Comparison of ENCODE assay signal across 16 mouse cellular contexts in genomic region chr13:38324452-38324851, GRCm38 (mm10). TPM values are rescaled to one million over a fixed set of nuclear protein-coding genes. Genes with fewer than 3 reads are reported as not detected.
DNase-seq lines count a peak whose midpoint lies in the region; ATAC-seq and TF ChIP-seq lines count a peak whose summit lies in the region.
"Had no signal": no experiment of that assay in that cellular context is flagged by ENCODE, and none has a peak within 500 bp of the region (broad histone marks: within the 10 kb centered on the region; RNA-seq: fewer than 3 reads in every experiment).

No protein-coding gene starts in this region.

- no peaks in the 10 kb centered on the region for H3K9me3 ChIP-seq in heart, embryonic 10.5 days
- no peaks in the 10 kb centered on the region for H3K9me3 ChIP-seq in lung, embryonic 14.5 days (ENCODE audit: low read depth, low read length)
- H3K9me3 ChIP-seq in forebrain, embryonic 16.5 days (ENCODE audit: control insufficient read depth, low read length), result no peaks in the 10 kb centered on the region
- H3K9me3 ChIP-seq in heart, embryonic 16.5 days (replicated peaks; ENCODE audit: control insufficient read depth, low read length), result no peaks in the 10 kb centered on the region
- H3K9me3 ChIP-seq: embryonic facial prominence, embryonic 13.5 days; G1E; limb, embryonic 15.5 days; neural tube, embryonic 15.5 days had no signal

- 22% methylated on average over 10 of the region's 10 CpGs for WGBS in heart, embryonic 10.5 days
- WGBS in lung, embryonic 14.5 days, result 21% methylated on average over 10 of the region's 10 CpGs
- 34% methylated on average over 10 of the region's 10 CpGs for WGBS in forebrain, embryonic 16.5 days
- 10% methylated on average over 10 of the region's 10 CpGs for WGBS in heart, embryonic 16.5 days

- H3K27ac ChIP-seq in heart, embryonic 10.5 days, result peak overlapping the region; percentile 56
- H3K27ac ChIP-seq in lung, embryonic 14.5 days (ENCODE audit: low read depth), result no peak overlapping the region
- H3K27ac ChIP-seq in forebrain, embryonic 16.5 days (ENCODE audit: low read length), result 0 out of 2 replicates have a peak overlapping the region, but pooled peaks have one; percentile 21
- no peak overlapping the region for H3K27ac ChIP-seq in heart, embryonic 16.5 days (ENCODE audit: low read length)
- H3K27ac ChIP-seq: embryonic facial prominence, embryonic 13.5 days; limb, embryonic 15.5 days; macrophage; neural tube, embryonic 15.5 days had no signal

- peak overlapping the region; percentile 29; the same call in 1 of the 2 replicates for H3K4me3 ChIP-seq in heart, embryonic 10.5 days
- H3K4me3 ChIP-seq in lung, embryonic 14.5 days (ENCODE audit: low read depth, low read length), result no peak overlapping the region
- no peak overlapping the region for H3K4me3 ChIP-seq in forebrain, embryonic 16.5 days (replicated peaks; ENCODE audit: low read length)
- H3K4me3 ChIP-seq in heart, embryonic 16.5 days (ENCODE audit: low read length), result peak overlapping the region; percentile 9
- H3K4me3 ChIP-seq: embryonic facial prominence, embryonic 13.5 days; limb, embryonic 15.5 days; neural tube, embryonic 15.5 days had no signal

- ATAC-seq in lung, embryonic 14.5 days (ENCODE audit: insufficient read depth), result peak; percentile 73; the same call in 1 of the 2 replicates
- ATAC-seq in forebrain, embryonic 16.5 days, result peak; percentile 89
- ATAC-seq in heart, embryonic 16.5 days (replicated peaks; ENCODE audit: extremely low read depth, insufficient read depth, low FRiP score), result peak; percentile 75

- no peaks in the 10 kb centered on the region for H3K36me3 ChIP-seq in heart, embryonic 10.5 days
- H3K36me3 ChIP-seq in lung, embryonic 14.5 days (ENCODE audit: insufficient read depth), result no peaks in the 10 kb centered on the region
- H3K36me3 ChIP-seq in forebrain, embryonic 16.5 days (ENCODE audit: control insufficient read depth, insufficient read depth), result no peaks in the 10 kb centered on the region
- no peaks in the 10 kb centered on the region for H3K36me3 ChIP-seq in heart, embryonic 16.5 days (ENCODE audit: control insufficient read depth, insufficient read depth)
- H3K36me3 ChIP-seq: embryonic facial prominence, embryonic 13.5 days; G1E; limb, embryonic 15.5 days; neural tube, embryonic 15.5 days had no signal

- no peak for TF ChIP-seq CTCF in lung, embryonic 14.5 days (IDR thresholded peaks at IDR 0.05; ENCODE audit: low read depth)

- peaks cover 16% of the 10 kb centered on the region for H3K4me1 ChIP-seq in heart, embryonic 10.5 days
- no peaks in the 10 kb centered on the region for H3K4me1 ChIP-seq in lung, embryonic 14.5 days (ENCODE audit: insufficient read depth)
- peaks cover 6% of the 10 kb centered on the region; the same call in 1 of the 2 replicates for H3K4me1 ChIP-seq in forebrain, embryonic 16.5 days (replicated peaks; ENCODE audit: control insufficient read depth, insufficient read depth, low read length)
- peaks cover 4% of the 10 kb centered on the region for H3K4me1 ChIP-seq in heart, embryonic 16.5 days (ENCODE audit: control insufficient read depth, insufficient read depth, low read length)
- H3K4me1 ChIP-seq: neural tube, embryonic 15.5 days had no signal

- H3K27me3 ChIP-seq in heart, embryonic 10.5 days (ENCODE audit: insufficient read depth, poor library complexity, severe bottlenecking), result no peaks in the 10 kb centered on the region
- H3K27me3 ChIP-seq in lung, embryonic 14.5 days (ENCODE audit: insufficient read depth, low read length), result no peaks in the 10 kb centered on the region
- no peaks in the 10 kb centered on the region for H3K27me3 ChIP-seq in forebrain, embryonic 16.5 days (replicated peaks; ENCODE audit: control insufficient read depth, insufficient read depth, low read length)
- H3K27me3 ChIP-seq in heart, embryonic 16.5 days (ENCODE audit: control insufficient read depth, insufficient read depth, low read length), result no peaks in the 10 kb centered on the region
- H3K27me3 ChIP-seq: embryonic facial prominence, embryonic 13.5 days; limb, embryonic 15.5 days; neural tube, embryonic 15.5 days had no signal

- peak overlapping the region; percentile 1; the same call in 1 of the 2 replicates for H3K4me2 ChIP-seq in lung, embryonic 14.5 days
- H3K4me2 ChIP-seq in forebrain, embryonic 16.5 days (ENCODE audit: low read length), result no peak overlapping the region
- H3K4me2 ChIP-seq in heart, embryonic 16.5 days (ENCODE audit: low read depth, low read length), result peak overlapping the region; percentile 50
- H3K4me2 ChIP-seq: embryonic facial prominence, embryonic 13.5 days; limb, embryonic 15.5 days; neural tube, embryonic 15.5 days had no signal

- no peak overlapping the region for H3K9ac ChIP-seq in lung, embryonic 14.5 days
- no peak overlapping the region for H3K9ac ChIP-seq in forebrain, embryonic 16.5 days (replicated peaks; ENCODE audit: low read depth, low read length)
- no peak overlapping the region for H3K9ac ChIP-seq in heart, embryonic 16.5 days (ENCODE audit: low read length)
- H3K9ac ChIP-seq: embryonic facial prominence, embryonic 13.5 days; limb, embryonic 15.5 days; neural tube, embryonic 15.5 days had no signal

- DNase-seq in heart, embryonic 10.5 days (ENCODE audit: low spot score), result peak; percentile 87
- DNase-seq in heart, adult 8-10 months (ENCODE audit: low spot score), result no peak
- DNase-seq in lung, embryonic 14.5 days, result peak; percentile 88
- DNase-seq in lung, postnatal 25 days (ENCODE audit: low spot score), result no peak
- no peak for DNase-seq in neural tube, embryonic 10.5 days (ENCODE audit: extremely low spot score, low spot score)
- DNase-seq in adrenal gland, adult 2 months, result no peak
- DNase-seq: adrenal gland, postnatal 14 days; cerebellum, adult 9-11 months; gastrocnemius, postnatal 36 days had no signal

RNA-seq across cellular contexts. Expression of gene Bmp6, which starts 20.5 kb away (rescaled TPM):
- 1.1 and 2.1 TPM in 2 replicates for polyA plus RNA-seq in heart, embryonic 10.5 days (2016; fragmentation: Nextera tagmentation; extraction: Ambion mirVana)
- total RNA-seq in heart, adult 8-10 months (2022), result 10 to 100 TPM; 23.9 to 27.7 (median 24.9) TPM
- 1.1 and 1.4 TPM in 2 replicates for polyA plus RNA-seq in lung, embryonic 14.5 days (2014; fragmentation: Nextera tagmentation; extraction: Ambion mirVana)
- polyA plus RNA-seq in forebrain, embryonic 16.5 days (2015; fragmentation: Nextera tagmentation; extraction: Ambion mirVana), result 1.4 and 2.2 TPM in 2 replicates
- 2.5 TPM in 2 replicates for polyA plus RNA-seq in heart, embryonic 16.5 days (2015; fragmentation: Nextera tagmentation; extraction: Ambion mirVana)
- 1 to 10 TPM; 7.0 to 8.2 TPM for total RNA-seq in adrenal gland, adult 2 months (2021)
- 13.0 and 14.0 TPM in 2 replicates for polyA plus RNA-seq in adrenal gland, adult 2 months (2012; rRNA removed)
- polyA plus RNA-seq: G1E, macrophage had no signal

Comparison
In these comparisons a context has a peak if more than half of its experiments do, and no peak if none do; other contexts are left out.
1. DNase-seq: peak in heart, embryonic 10.5 days (single experiment) and lung, embryonic 14.5 days (single experiment); none in heart, adult 8-10 months (single experiment), lung, postnatal 25 days (single experiment), neural tube, embryonic 10.5 days (single experiment) and adrenal gland, adult 2 months (single experiment).
2. H3K27ac ChIP-seq: peak in heart, embryonic 10.5 days (single experiment) and forebrain, embryonic 16.5 days (single experiment); none in lung, embryonic 14.5 days (single experiment) and heart, embryonic 16.5 days (single experiment).
3. H3K4me3 ChIP-seq: peak in heart, embryonic 10.5 days (single experiment) and heart, embryonic 16.5 days (single experiment); none in lung, embryonic 14.5 days (single experiment) and forebrain, embryonic 16.5 days (single experiment).
4. Peak in every context shown above with its lines, with median percentiles within 50 percentile points of each other: ATAC-seq.